Mouse (Mus musculus) forebrain, embryonic 14.5 days (tissue): ENCODE data around the gene Tas2r135. TPM values are rescaled to one million over a fixed set of nuclear protein-coding genes. Genes with fewer than 3 reads are reported as not detected.

ENCODE experiments used
- ATAC-seq: fragments of 200-750 bp; cut with Nextera tagmentation; 2 replicates; pipeline ENCODE4 v1.8.0; 2017; ENCODE audit warnings: mild to moderate bottlenecking, moderate library complexity
- DNase-seq: peaks from one replicate; pipeline ENCODE4 v3.0.0-alpha.2; 2015; ENCODE audit warnings: low spot score
- H3K27ac ChIP-seq: fragments of 300-500 bp; sonication (generic); 2 replicates; pipeline ENCODE4 v1.5.1; 2014; ENCODE audit warnings: low read depth, mild to moderate bottlenecking, control low read depth, low read length, moderate library complexity
- H3K27me3 ChIP-seq: fragments of 300-500 bp; sonication (generic); replicated peaks from 2 replicates; pipeline ENCODE4 v1.6.1; 2014; ENCODE audit warnings: low read length, control low read depth, mixed read lengths; ENCODE audit not compliant: control insufficient read depth, insufficient read depth
- H3K36me3 ChIP-seq: fragments of 300-500 bp; sonication (generic); 2 replicates; pipeline ENCODE4 v1.6.1; 2014; ENCODE audit warnings: low read length, control low read depth; ENCODE audit not compliant: control insufficient read depth, insufficient read depth
- H3K4me1 ChIP-seq: fragments of 300-500 bp; sonication (generic); 2 replicates; pipeline ENCODE4 v1.6.1; 2014; ENCODE audit warnings: antibody characterized with exemption, low read length, control low read depth; ENCODE audit not compliant: control insufficient read depth, insufficient read depth
- H3K4me2 ChIP-seq: fragments of 300-500 bp; sonication (generic); 2 replicates; pipeline ENCODE4 v1.6.1; 2014; ENCODE audit warnings: mild to moderate bottlenecking, control low read depth, low read length
- H3K4me3 ChIP-seq: fragments of 300-500 bp; sonication (generic); 2 replicates; pipeline ENCODE4 v1.5.1; 2014; ENCODE audit warnings: low read depth, low read length, control low read depth
- H3K9ac ChIP-seq: fragments of 300-500 bp; sonication (generic); 2 replicates; pipeline ENCODE4 v1.6.1; 2014; ENCODE audit warnings: mild to moderate bottlenecking, low read length, control low read depth, moderate library complexity
- H3K9me3 ChIP-seq: fragments of 300-500 bp; sonication (generic); replicated peaks from 2 replicates; pipeline ENCODE4 v1.6.1; 2016; ENCODE audit warnings: low read length, control low read depth, mixed read lengths; ENCODE audit not compliant: control insufficient read depth
- WGBS: fragments of 180-500 bp; shearing (Covaris S2); extraction: QIAGEN DNeasy Blood & Tissue Kit; methylation state at CpG from one replicate; pipeline ENCODE4 v1.1.7; 2014; 5-methylcytosine and 5-hydroxymethylcytosine counted together
- polyA plus RNA-seq: library from polyadenylated mRNA; unstranded; fragments of >200 nt; fragmentation: Nextera tagmentation; extraction: Ambion mirVana; gene quantifications from 2 replicates; pipeline ENCODE4 v1.2.1, GENCODE M21; 2014

Gene Tas2r135
- polyA plus RNA-seq: not detected in 2 replicates

DNA sequence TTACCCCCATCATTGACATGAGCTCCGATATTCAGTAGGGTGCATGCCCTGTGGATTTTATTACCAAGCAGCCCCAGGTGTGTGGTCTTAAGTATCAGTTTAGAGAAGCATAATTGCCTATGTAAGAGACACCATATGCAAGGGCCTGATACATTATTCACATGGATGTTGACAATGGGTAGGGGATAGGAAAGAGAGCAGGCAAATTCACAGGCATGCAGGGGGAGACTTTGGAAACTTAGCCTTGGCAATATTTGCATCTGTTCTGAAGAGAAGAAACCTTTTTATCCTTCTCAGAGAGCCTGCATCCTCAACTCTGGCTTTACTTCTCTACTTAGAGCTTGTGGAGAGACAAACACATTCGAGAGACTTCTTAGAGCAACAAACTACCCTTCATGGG is at the start of gene Tas2r135:
Gene Tas2r135, plus strand, starts transcription at position 301 of the 400 bp plus-strand sequence.
- ATAC-seq (no peak), DNase-seq (no peak)
- H3K36me3 ChIP-seq: no peaks in the 10 kb centered on the region
- H3K9me3 ChIP-seq: no peaks in the 10 kb centered on the region
- H3K27me3 ChIP-seq: no peaks in the 10 kb centered on the region
- no peak within 1 kb of the TSS for H3K4me3 ChIP-seq
- H3K27ac ChIP-seq: no peak within 1 kb of the TSS
- H3K4me1 ChIP-seq: no peaks in the 10 kb centered on the region
- no peak within 1 kb of the TSS for H3K9ac ChIP-seq
- 91% methylated on average over 2 of the region's 2 CpGs for WGBS
- H3K4me2 ChIP-seq: no peak within 1 kb of the TSS

DNA sequence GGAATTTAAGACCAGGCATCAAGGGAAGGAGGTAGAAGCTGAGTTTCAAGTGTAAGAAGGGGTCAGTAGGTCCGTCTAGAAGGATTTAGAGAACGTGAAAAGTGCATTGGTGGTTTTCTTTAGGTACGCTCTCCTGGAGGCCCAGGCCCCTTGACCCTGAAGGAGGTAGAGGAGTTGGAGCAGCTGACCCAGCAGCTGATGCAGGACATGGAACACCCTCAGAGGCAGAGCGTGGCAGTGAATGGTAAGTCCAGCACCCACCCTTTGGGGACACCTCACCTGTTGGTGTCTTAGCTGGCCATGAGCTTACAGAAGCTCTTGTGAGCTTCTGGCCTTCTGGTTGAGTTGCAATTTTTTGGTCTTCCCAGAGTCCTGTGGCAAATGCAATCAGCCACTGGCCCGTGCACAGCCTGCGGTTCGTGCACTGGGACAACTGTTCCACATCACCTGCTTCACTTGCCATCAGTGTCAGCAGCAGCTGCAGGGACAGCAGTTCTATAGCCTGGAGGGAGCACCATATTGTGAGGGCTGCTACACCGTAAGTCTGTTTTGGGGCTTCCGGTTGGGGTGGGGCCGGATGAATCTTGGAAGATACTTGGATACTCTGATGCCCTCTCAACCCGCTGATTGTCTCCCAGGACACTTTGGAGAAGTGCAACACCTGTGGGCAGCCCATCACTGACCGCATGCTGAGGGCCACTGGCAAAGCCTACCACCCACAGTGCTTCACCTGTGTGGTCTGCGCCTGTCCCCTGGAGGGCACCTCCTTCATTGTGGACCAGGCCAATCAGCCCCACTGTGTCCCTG is 49.2 kb upstream of the Tas2r135 start:
- DNase-seq: no peak
- WGBS: 99% methylated on average over 13 of the region's 13 CpGs
- H3K4me2 ChIP-seq: no peak overlapping the region
- peaks cover 53% of the 10 kb centered on the region for H3K36me3 ChIP-seq
- H3K27ac ChIP-seq: no peak overlapping the region
- H3K4me1 ChIP-seq: peaks cover 14% of the 10 kb centered on the region
- H3K4me3 ChIP-seq: no peak overlapping the region
- no peak overlapping the region for H3K9ac ChIP-seq
- H3K27me3 ChIP-seq: no peaks in the 10 kb centered on the region
- no peaks in the 10 kb centered on the region for H3K9me3 ChIP-seq
- ATAC-seq: no peak

DNA sequence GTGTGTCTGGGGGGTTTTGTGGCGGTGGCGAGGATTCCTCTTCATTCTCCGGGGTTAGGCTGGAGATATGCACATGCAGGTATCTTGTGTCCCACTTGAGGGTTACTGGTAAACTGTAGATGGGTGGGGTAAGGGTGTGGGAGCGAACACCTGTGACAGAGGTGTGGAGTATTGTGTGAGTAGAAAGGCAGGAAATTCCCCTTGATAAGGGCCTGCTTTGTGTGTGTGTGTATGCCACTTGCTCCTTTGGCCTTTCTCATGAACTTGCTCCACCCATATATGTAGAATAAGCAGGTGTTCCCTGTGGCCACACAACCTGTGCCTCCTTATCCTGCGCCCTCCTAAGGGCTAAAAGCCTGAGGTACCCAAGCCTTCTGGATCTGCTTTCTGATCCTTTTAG is 48.3 kb upstream of the Tas2r135 start:
- Histone ChIP-seq H3K9me3 (no peaks in the 10 kb centered on the region), H3K4me1 (peaks cover 11% of the 10 kb centered on the region), H3K4me3 (no peak overlapping the region), H3K27me3 (no peaks in the 10 kb centered on the region), H3K36me3 (peaks cover 50% of the 10 kb centered on the region), H3K4me2 (no peak overlapping the region), H3K27ac (no peak overlapping the region), H3K9ac (no peak overlapping the region)
- no peak for DNase-seq
- WGBS: 96% methylated on average over 5 of the region's 5 CpGs
- ATAC-seq: no peak

DNA sequence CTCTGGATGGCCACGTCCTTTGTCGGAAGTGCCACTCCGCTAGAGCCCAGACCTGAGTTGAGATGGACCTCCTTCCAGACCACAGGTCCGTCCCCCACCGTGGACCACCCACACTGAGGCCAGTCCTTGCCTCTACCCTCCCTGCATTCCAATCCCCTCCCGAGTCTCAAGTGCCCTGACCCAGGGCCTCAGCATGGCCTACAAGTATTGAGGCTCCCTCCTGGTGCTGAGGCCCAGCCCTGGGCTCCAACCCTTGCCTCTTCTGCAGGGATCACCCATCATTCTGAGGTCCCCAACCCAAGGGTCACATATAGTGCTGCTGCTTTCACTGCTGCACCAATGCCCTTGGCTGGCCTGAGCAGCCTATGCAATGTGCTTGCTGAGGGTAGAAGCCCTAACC is 47.3 kb upstream of the Tas2r135 start:
- Histone ChIP-seq H3K4me3 (no peak overlapping the region), H3K9ac (no peak overlapping the region), H3K4me1 (peaks cover 11% of the 10 kb centered on the region), H3K36me3 (peaks cover 50% of the 10 kb centered on the region), H3K9me3 (no peaks in the 10 kb centered on the region), H3K4me2 (no peak overlapping the region), H3K27ac (no peak overlapping the region), H3K27me3 (no peaks in the 10 kb centered on the region)
- WGBS: 73% methylated on average over 6 of the region's 6 CpGs
- no peak for ATAC-seq
- no peak for DNase-seq

DNA sequence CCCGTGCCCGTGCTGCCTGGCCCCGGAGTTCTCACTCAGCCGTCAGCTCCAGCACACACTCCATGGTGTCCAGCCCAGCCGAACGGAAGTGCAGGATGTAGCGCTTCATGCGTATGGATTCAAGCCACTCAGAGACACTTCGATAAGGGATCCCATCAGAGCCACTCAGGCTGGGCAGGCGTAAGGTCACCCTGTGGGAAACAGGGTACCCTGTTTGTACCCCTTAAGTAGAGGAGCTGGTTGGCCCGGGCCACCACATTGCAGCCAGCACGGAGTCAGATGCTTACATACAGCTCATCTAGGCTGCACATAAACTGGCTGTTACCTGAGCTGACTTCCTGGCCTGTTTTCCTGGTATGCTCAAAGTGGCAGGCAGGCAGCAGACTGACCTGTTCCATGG is 46.3 kb upstream of the Tas2r135 start:
- Histone ChIP-seq H3K9ac (no peak overlapping the region), H3K4me2 (no peak overlapping the region), H3K9me3 (no peaks in the 10 kb centered on the region), H3K36me3 (peaks cover 50% of the 10 kb centered on the region), H3K4me1 (peaks cover 6% of the 10 kb centered on the region), H3K27me3 (no peaks in the 10 kb centered on the region), H3K27ac (no peak overlapping the region), H3K4me3 (no peak overlapping the region)
- no peak for DNase-seq
- no peak for ATAC-seq
- WGBS: 97% methylated on average over 12 of the region's 12 CpGs

DNA sequence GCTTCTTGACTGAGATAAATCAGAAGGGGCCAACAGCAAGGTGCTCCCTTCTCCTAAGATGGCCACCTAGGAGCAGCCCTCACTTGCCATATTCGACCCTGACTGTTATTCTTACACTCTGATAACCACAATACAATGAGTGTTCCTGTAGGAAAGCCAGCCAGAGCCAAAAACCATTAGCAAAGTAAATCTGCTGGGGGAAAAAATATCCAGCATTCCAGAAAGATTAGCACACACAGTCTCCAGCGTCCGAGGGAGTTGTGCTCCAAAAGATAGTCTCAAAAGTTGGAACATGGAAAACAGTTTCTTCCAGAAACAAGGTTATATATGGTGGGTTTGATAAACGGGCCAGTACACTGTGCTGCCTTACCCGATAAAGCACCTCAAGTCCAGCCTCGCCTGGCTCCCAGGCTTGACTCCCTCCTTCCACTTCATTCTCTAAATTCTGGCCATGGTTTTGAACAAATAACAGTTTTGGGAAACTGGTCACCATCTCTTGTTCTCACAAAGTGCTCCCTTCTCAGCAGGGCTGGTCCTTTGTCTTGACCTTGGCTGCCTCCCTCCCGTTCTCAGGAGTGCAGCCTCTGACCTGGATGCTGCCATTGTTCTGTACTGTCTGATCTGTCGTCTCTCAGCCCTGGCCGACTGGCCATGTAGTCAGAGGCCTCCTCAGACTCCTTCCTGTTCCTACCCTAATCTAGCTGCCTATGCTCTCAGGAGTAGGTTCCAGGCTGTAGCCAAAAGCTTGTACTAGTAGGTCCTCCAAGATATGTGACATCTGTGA is 45.7 kb upstream of the Tas2r135 start:
- peaks cover 50% of the 10 kb centered on the region for H3K36me3 ChIP-seq
- H3K4me3 ChIP-seq: no peak overlapping the region
- WGBS: 76% methylated on average over 9 of the region's 9 CpGs
- H3K27me3 ChIP-seq: no peaks in the 10 kb centered on the region
- H3K27ac ChIP-seq: no peak overlapping the region
- H3K4me1 ChIP-seq: no peaks in the 10 kb centered on the region
- DNase-seq: no peak
- no peak for ATAC-seq
- H3K9me3 ChIP-seq: no peaks in the 10 kb centered on the region
- H3K9ac ChIP-seq: no peak overlapping the region
- H3K4me2 ChIP-seq: no peak overlapping the region

DNA sequence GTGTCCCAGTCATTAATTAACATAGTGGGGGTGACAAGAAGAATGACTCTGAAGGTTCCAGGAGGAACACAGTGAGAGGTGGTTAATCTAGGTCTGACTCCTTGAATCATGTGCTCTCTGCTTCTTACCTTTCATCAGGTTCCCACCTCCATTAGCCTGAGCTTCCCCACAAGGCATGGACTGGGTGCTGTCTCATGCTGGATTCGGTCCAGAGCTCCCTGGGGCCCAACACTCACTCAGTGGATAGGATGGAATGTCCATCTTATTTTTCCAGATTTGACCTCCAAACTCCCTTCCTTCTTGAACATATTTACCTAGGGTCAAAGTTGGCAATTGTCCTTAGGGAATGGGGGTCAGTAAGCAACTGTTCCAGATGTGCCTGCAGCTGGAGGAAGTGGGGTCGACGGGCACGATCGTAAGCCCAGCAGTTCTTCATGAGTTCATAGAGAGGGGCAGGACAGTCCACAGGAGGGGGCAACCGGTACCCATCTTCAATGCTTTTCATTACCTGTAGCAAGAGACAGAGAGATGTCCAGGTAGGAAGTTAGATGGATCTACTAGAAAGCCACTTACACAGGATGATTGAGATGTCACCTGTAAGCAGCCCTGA is 44.9 kb upstream of the Tas2r135 start:
- DNase-seq (no peak), ATAC-seq (no peak)
- H3K27me3 ChIP-seq: no peaks in the 10 kb centered on the region
- 90% methylated on average over 6 of the region's 6 CpGs for WGBS
- no peaks in the 10 kb centered on the region for H3K4me1 ChIP-seq
- no peak overlapping the region for H3K27ac ChIP-seq
- H3K9me3 ChIP-seq: no peaks in the 10 kb centered on the region
- H3K9ac ChIP-seq: no peak overlapping the region
- no peak overlapping the region for H3K4me2 ChIP-seq
- peaks cover 48% of the 10 kb centered on the region for H3K36me3 ChIP-seq
- no peak overlapping the region for H3K4me3 ChIP-seq

DNA sequence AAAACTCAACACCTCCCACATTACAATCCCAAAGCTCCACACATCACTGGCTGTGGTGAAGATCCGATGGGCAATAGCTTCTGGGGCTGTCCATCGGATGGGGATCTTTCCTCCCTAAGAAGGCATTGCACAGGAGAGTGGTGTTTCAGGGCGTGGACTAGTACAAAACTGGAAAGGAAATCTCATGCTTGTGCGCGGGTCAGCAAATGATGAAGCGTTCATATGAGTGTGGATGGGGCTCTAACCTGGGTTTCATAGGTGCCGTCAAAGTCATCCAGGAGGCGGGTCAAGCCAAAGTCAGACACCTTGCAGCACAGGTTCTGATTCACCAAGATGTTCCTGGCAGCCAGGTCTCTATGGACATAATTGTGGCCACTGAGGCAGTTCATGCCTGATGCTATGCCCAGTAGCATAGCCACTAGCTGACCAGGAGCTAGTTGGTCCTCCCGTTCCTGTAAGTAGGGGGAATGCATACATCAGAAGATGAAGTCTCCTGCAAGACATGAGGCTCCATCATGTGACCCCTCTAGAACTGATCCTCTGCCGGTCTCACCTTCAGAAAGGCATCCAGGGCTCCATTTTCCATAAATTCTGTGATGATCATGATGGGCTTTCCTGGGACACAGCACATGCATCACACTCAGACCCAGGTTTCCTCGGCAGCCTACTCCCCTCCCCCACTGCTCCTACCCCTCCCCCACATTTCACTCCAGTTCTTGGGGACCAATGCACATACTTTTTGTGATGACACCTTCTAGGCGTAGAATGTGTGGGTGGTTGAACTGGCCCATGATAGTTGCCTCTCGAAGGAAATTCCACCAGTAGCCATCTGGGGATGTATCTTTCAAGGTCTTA is 44.0 kb upstream of the Tas2r135 start:
- Histone ChIP-seq H3K4me1 (no peaks in the 10 kb centered on the region), H3K36me3 (peaks cover 39% of the 10 kb centered on the region), H3K9me3 (no peaks in the 10 kb centered on the region), H3K4me2 (no peak overlapping the region), H3K27ac (no peak overlapping the region), H3K27me3 (no peaks in the 10 kb centered on the region), H3K4me3 (no peak overlapping the region), H3K9ac (no peak overlapping the region)
- DNase-seq (no peak), ATAC-seq (no peak)
- WGBS: 94% methylated on average over 13 of the region's 13 CpGs
